7 mouse cellular contexts compared by ENCODE assay signal in the genomic region with DNA sequence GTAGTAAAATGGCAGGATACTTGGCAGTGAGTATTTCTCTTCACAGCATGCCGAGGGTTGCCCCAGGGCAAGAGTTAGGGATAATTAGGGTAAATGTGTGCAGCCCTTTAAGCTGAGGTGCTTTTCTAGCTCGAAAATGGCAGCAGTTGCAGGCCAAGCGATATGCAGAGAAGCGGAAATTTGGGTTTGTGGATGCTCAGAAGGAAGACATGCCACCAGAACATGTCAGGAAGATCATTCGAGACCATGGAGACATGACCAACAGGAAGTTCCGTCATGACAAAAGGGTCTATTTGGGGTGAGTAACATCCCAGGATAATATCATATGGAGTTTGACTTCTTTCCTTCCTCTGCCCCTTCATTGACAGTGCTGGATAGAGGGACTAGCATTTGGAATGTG. TPM values are rescaled to one million over a fixed set of nuclear protein-coding genes. Genes with fewer than 3 reads are reported as not detected.
DNase-seq lines count a peak whose midpoint lies in the region; ATAC-seq lines count a peak whose summit lies in the region.

No protein-coding gene starts in this region.

- peak overlapping the region; percentile 99 for H3K4me3 ChIP-seq in neural tube, embryonic 11.5 days (ENCODE audit: low read depth, low read length)
- H3K4me3 ChIP-seq in forebrain, embryonic 10.5 days, result peak overlapping the region; percentile 91
- H3K4me3 ChIP-seq in limb, embryonic 13.5 days, result peak overlapping the region; percentile 99
- H3K4me3 ChIP-seq in stomach, embryonic 16.5 days (replicated peaks; ENCODE audit: low read length), result peak overlapping the region; percentile 99

- peak overlapping the region; percentile 76 for H3K4me2 ChIP-seq in neural tube, embryonic 11.5 days (ENCODE audit: low read depth)
- H3K4me2 ChIP-seq in limb, embryonic 13.5 days (replicated peaks), result peak overlapping the region; percentile 94
- H3K4me2 ChIP-seq in stomach, embryonic 16.5 days (ENCODE audit: low read depth, low read length), result peak overlapping the region; percentile 93

- WGBS in neural tube, embryonic 11.5 days, result 48% methylated on average over 6 of the region's 6 CpGs
- 44% methylated on average over 6 of the region's 6 CpGs for WGBS in forebrain, embryonic 10.5 days
- 34% methylated on average over 6 of the region's 6 CpGs for WGBS in limb, embryonic 13.5 days
- 39% methylated on average over 6 of the region's 6 CpGs for WGBS in stomach, embryonic 16.5 days

- ATAC-seq in neural tube, embryonic 11.5 days (ENCODE audit: insufficient read depth, low FRiP score, low TSS enrichment), result no peak
- no peak for ATAC-seq in limb, embryonic 13.5 days (ENCODE audit: low FRiP score, low read depth)
- ATAC-seq in stomach, embryonic 16.5 days (ENCODE audit: insufficient read depth, low FRiP score), result no peak
- ATAC-seq in CD4-positive, CD25-positive, alpha-beta regulatory T cell, adult 4 months, result no peak

- H3K27ac ChIP-seq in neural tube, embryonic 11.5 days (ENCODE audit: low read depth, low read length), result no peak overlapping the region
- peak overlapping the region; percentile 97 for H3K27ac ChIP-seq in forebrain, embryonic 10.5 days
- 0 out of 2 replicates have a peak overlapping the region, but pooled peaks have one; percentile 78 for H3K27ac ChIP-seq in limb, embryonic 13.5 days
- H3K27ac ChIP-seq in stomach, embryonic 16.5 days (ENCODE audit: low read length), result peak overlapping the region; percentile 67; the same call in 1 of the 2 replicates

- peaks cover 8% of the 10 kb centered on the region for H3K4me1 ChIP-seq in neural tube, embryonic 11.5 days (ENCODE audit: control insufficient read depth, insufficient read depth, low read length)
- H3K4me1 ChIP-seq in forebrain, embryonic 10.5 days, result peaks cover 18% of the 10 kb centered on the region
- peaks cover 19% of the 10 kb centered on the region for H3K4me1 ChIP-seq in limb, embryonic 13.5 days
- peaks cover 7% of the 10 kb centered on the region for H3K4me1 ChIP-seq in stomach, embryonic 16.5 days (ENCODE audit: control insufficient read depth, insufficient read depth, low read length)

- no peaks in the 10 kb centered on the region for H3K27me3 ChIP-seq in neural tube, embryonic 11.5 days (ENCODE audit: control insufficient read depth, insufficient read depth, low read length)
- 0 out of 2 replicates have a peak, but pooled peaks cover 4% of the 10 kb centered on the region for H3K27me3 ChIP-seq in forebrain, embryonic 10.5 days (ENCODE audit: poor library complexity, severe bottlenecking)
- peaks cover 6% of the 10 kb centered on the region; the same call in 1 of the 2 replicates for H3K27me3 ChIP-seq in limb, embryonic 13.5 days
- no peaks in the 10 kb centered on the region for H3K27me3 ChIP-seq in stomach, embryonic 16.5 days (ENCODE audit: control insufficient read depth, insufficient read depth, low read length)

- H3K36me3 ChIP-seq in neural tube, embryonic 11.5 days (ENCODE audit: control insufficient read depth, insufficient read depth, low read length), result peaks cover 24% of the 10 kb centered on the region
- peaks cover 51% of the 10 kb centered on the region for H3K36me3 ChIP-seq in forebrain, embryonic 10.5 days (replicated peaks)
- H3K36me3 ChIP-seq in limb, embryonic 13.5 days, result peaks cover 45% of the 10 kb centered on the region
- H3K36me3 ChIP-seq in stomach, embryonic 16.5 days (ENCODE audit: control insufficient read depth, insufficient read depth, low read length), result peaks cover 17% of the 10 kb centered on the region

- no peaks in the 10 kb centered on the region for H3K9me3 ChIP-seq in neural tube, embryonic 11.5 days (ENCODE audit: control insufficient read depth, low read length)
- H3K9me3 ChIP-seq in forebrain, embryonic 10.5 days, result no peaks in the 10 kb centered on the region
- no peaks in the 10 kb centered on the region for H3K9me3 ChIP-seq in limb, embryonic 13.5 days
- H3K9me3 ChIP-seq in stomach, embryonic 16.5 days (replicated peaks; ENCODE audit: control insufficient read depth, low read length), result no peaks in the 10 kb centered on the region

- H3K9ac ChIP-seq in neural tube, embryonic 11.5 days (ENCODE audit: low read length), result peak overlapping the region; percentile 97
- H3K9ac ChIP-seq in limb, embryonic 13.5 days, result peak overlapping the region; percentile 98
- H3K9ac ChIP-seq in stomach, embryonic 16.5 days (ENCODE audit: low read length), result peak overlapping the region; percentile 98

- DNase-seq in neural tube, embryonic 11.5 days (ENCODE audit: low spot score), result no peak
- DNase-seq in neural tube, embryonic 10.5 days (ENCODE audit: extremely low spot score, low spot score), result no peak
- DNase-seq in forebrain, embryonic 10.5 days (ENCODE audit: extremely low spot score, low spot score), result no peak
- DNase-seq in right cerebral cortex, postnatal 10 days (ENCODE audit: low spot score in 2 of 2), result no peak

RNA-seq across cellular contexts. Expression of a gene that starts 0.9 kb away (rescaled TPM):
- polyA plus RNA-seq in neural tube, embryonic 11.5 days (2014; fragmentation: Nextera tagmentation; extraction: Ambion mirVana), result 113 and 123 TPM in 2 replicates
- polyA plus RNA-seq in forebrain, embryonic 10.5 days (2016; fragmentation: Nextera tagmentation; extraction: Ambion mirVana), result 77.5 and 78.7 TPM in 2 replicates
- 60.8 and 63.0 TPM in 2 replicates for polyA plus RNA-seq in limb, embryonic 13.5 days (2015; fragmentation: Nextera tagmentation; extraction: Ambion mirVana)
- polyA plus RNA-seq in stomach, embryonic 16.5 days (2015; fragmentation: Nextera tagmentation; extraction: Ambion mirVana), result 42.4 and 43.8 TPM in 2 replicates
- 10 to 100 TPM; 37.0 to 42.3 TPM for polyA plus RNA-seq in CD4-positive, CD25-positive, alpha-beta regulatory T cell, adult 4 months (2017; shearing (Covaris generic))

RNA-seq across cellular contexts. Expression of a gene that starts 22.4 kb away (rescaled TPM):
- polyA plus RNA-seq in neural tube, embryonic 11.5 days (2014; fragmentation: Nextera tagmentation; extraction: Ambion mirVana), result 0.50 and 0.56 TPM in 2 replicates
- polyA plus RNA-seq in forebrain, embryonic 10.5 days (2016; fragmentation: Nextera tagmentation; extraction: Ambion mirVana), result 0.15 and 0.26 TPM in 2 replicates
- 0.34 and 0.66 TPM in 2 replicates for polyA plus RNA-seq in limb, embryonic 13.5 days (2015; fragmentation: Nextera tagmentation; extraction: Ambion mirVana)
- polyA plus RNA-seq in stomach, embryonic 16.5 days (2015; fragmentation: Nextera tagmentation; extraction: Ambion mirVana), result 1.4 and 1.7 TPM in 2 replicates
- polyA plus RNA-seq in CD4-positive, CD25-positive, alpha-beta regulatory T cell, adult 4 months (2017; shearing (Covaris generic)), result under 1 TPM in 1 of 2 experiments, not detected in 1; 0.56 TPM

RNA-seq across cellular contexts. Expression of a gene that starts 25.8 kb away (rescaled TPM):
- 4.4 and 4.8 TPM in 2 replicates for polyA plus RNA-seq in neural tube, embryonic 11.5 days (2014; fragmentation: Nextera tagmentation; extraction: Ambion mirVana)
- polyA plus RNA-seq in forebrain, embryonic 10.5 days (2016; fragmentation: Nextera tagmentation; extraction: Ambion mirVana), result 5.1 and 5.4 TPM in 2 replicates
- 6.0 and 6.6 TPM in 2 replicates for polyA plus RNA-seq in limb, embryonic 13.5 days (2015; fragmentation: Nextera tagmentation; extraction: Ambion mirVana)
- polyA plus RNA-seq in stomach, embryonic 16.5 days (2015; fragmentation: Nextera tagmentation; extraction: Ambion mirVana), result 6.2 and 6.7 TPM in 2 replicates
- polyA plus RNA-seq in CD4-positive, CD25-positive, alpha-beta regulatory T cell, adult 4 months (2017; shearing (Covaris generic)), result under 1 TPM; 0.85 to 0.91 TPM

RNA-seq across cellular contexts. Expression of a gene that starts 26.0 kb away (rescaled TPM):
- polyA plus RNA-seq in neural tube, embryonic 11.5 days (2014; fragmentation: Nextera tagmentation; extraction: Ambion mirVana), result 8.7 and 11.0 TPM in 2 replicates
- 8.5 and 9.7 TPM in 2 replicates for polyA plus RNA-seq in forebrain, embryonic 10.5 days (2016; fragmentation: Nextera tagmentation; extraction: Ambion mirVana)
- 26.4 and 26.9 TPM in 2 replicates for polyA plus RNA-seq in limb, embryonic 13.5 days (2015; fragmentation: Nextera tagmentation; extraction: Ambion mirVana)
- 22.7 and 22.9 TPM in 2 replicates for polyA plus RNA-seq in stomach, embryonic 16.5 days (2015; fragmentation: Nextera tagmentation; extraction: Ambion mirVana)
- polyA plus RNA-seq in CD4-positive, CD25-positive, alpha-beta regulatory T cell, adult 4 months (2017; shearing (Covaris generic)), result 1 to 10 TPM; 8.8 to 9.0 TPM

RNA-seq across cellular contexts. Expression of a gene that starts 33.0 kb away (rescaled TPM):
- 5.3 and 6.2 TPM in 2 replicates for polyA plus RNA-seq in neural tube, embryonic 11.5 days (2014; fragmentation: Nextera tagmentation; extraction: Ambion mirVana)
- polyA plus RNA-seq in forebrain, embryonic 10.5 days (2016; fragmentation: Nextera tagmentation; extraction: Ambion mirVana), result 5.8 and 6.4 TPM in 2 replicates
- polyA plus RNA-seq in limb, embryonic 13.5 days (2015; fragmentation: Nextera tagmentation; extraction: Ambion mirVana), result 5.8 and 5.9 TPM in 2 replicates
- 6.8 and 7.0 TPM in 2 replicates for polyA plus RNA-seq in stomach, embryonic 16.5 days (2015; fragmentation: Nextera tagmentation; extraction: Ambion mirVana)
- 1 to 10 TPM; 6.3 to 9.9 TPM for polyA plus RNA-seq in CD4-positive, CD25-positive, alpha-beta regulatory T cell, adult 4 months (2017; shearing (Covaris generic))
